ENCODE assay signal across 9 mouse cellular contexts in genomic region chr1:134302568-134303238, GRCm38 (mm10). TPM values are rescaled to one million over a fixed set of nuclear protein-coding genes. Genes with fewer than 3 reads are reported as not detected.
DNase-seq lines count a peak whose midpoint lies in the region; ATAC-seq lines count a peak whose summit lies in the region.
"Had no signal": no experiment of that assay in that cellular context is flagged by ENCODE, and none has a peak within 500 bp of the region (broad histone marks: within the 10 kb centered on the region; RNA-seq: fewer than 3 reads in every experiment).

No protein-coding gene starts in this region.

- no peaks in the 10 kb centered on the region for H3K36me3 ChIP-seq in neural tube, embryonic 11.5 days (ENCODE audit: control insufficient read depth, insufficient read depth, low read length)
- H3K36me3 ChIP-seq in forebrain, embryonic 13.5 days (ENCODE audit: poor library complexity, severe bottlenecking) = no peaks in the 10 kb centered on the region
- no peaks in the 10 kb centered on the region for H3K36me3 ChIP-seq in limb, embryonic 10.5 days
- peaks cover 4% of the 10 kb centered on the region; the same call in 1 of the 2 replicates for H3K36me3 ChIP-seq in midbrain, embryonic 10.5 days

- no peak overlapping the region for H3K4me2 ChIP-seq in neural tube, embryonic 11.5 days (ENCODE audit: low read depth)
- no peak overlapping the region for H3K4me2 ChIP-seq in forebrain, embryonic 13.5 days

- no peak overlapping the region for H3K4me3 ChIP-seq in neural tube, embryonic 11.5 days (ENCODE audit: low read depth, low read length)
- no peak overlapping the region for H3K4me3 ChIP-seq in forebrain, embryonic 13.5 days
- H3K4me3 ChIP-seq in limb, embryonic 10.5 days = no peak overlapping the region
- H3K4me3 ChIP-seq in midbrain, embryonic 10.5 days = no peak overlapping the region

- no peaks in the 10 kb centered on the region for H3K9me3 ChIP-seq in neural tube, embryonic 11.5 days (ENCODE audit: control insufficient read depth, low read length)
- H3K9me3 ChIP-seq in forebrain, embryonic 13.5 days (replicated peaks) = no peaks in the 10 kb centered on the region
- H3K9me3 ChIP-seq in limb, embryonic 10.5 days (replicated peaks) = no peaks in the 10 kb centered on the region
- H3K9me3 ChIP-seq in midbrain, embryonic 10.5 days (replicated peaks) = peaks cover 7% of the 10 kb centered on the region

- 65% methylated on average over 8 of the region's 8 CpGs for WGBS in neural tube, embryonic 11.5 days
- WGBS in forebrain, embryonic 13.5 days = 26% methylated on average over 8 of the region's 8 CpGs
- WGBS in limb, embryonic 10.5 days = 75% methylated on average over 8 of the region's 8 CpGs
- 53% methylated on average over 8 of the region's 8 CpGs for WGBS in midbrain, embryonic 10.5 days

- intact Hi-C loops in heart, postnatal 36 days (cut with DNase I) = loop anchor here (5.0 kb wide), 1 partner anchor 250 kb away; no protein-coding TSS in a partner anchor

- H3K9ac ChIP-seq in neural tube, embryonic 11.5 days (ENCODE audit: low read length) = 0 out of 2 replicates have a peak overlapping the region, but pooled peaks have one; percentile 11
- H3K9ac ChIP-seq in forebrain, embryonic 13.5 days = no peak overlapping the region

- peaks cover 23% of the 10 kb centered on the region for H3K27me3 ChIP-seq in neural tube, embryonic 11.5 days (ENCODE audit: control insufficient read depth, insufficient read depth, low read length)
- peaks cover 32% of the 10 kb centered on the region for H3K27me3 ChIP-seq in forebrain, embryonic 13.5 days
- peaks cover 34% of the 10 kb centered on the region for H3K27me3 ChIP-seq in limb, embryonic 10.5 days (ENCODE audit: low read depth, poor library complexity, severe bottlenecking)
- H3K27me3 ChIP-seq in midbrain, embryonic 10.5 days (ENCODE audit: low read depth, poor library complexity, severe bottlenecking) = peaks cover 40% of the 10 kb centered on the region

- no peak for ATAC-seq in neural tube, embryonic 11.5 days (ENCODE audit: insufficient read depth, low FRiP score, low TSS enrichment)
- ATAC-seq in forebrain, embryonic 13.5 days = no peak

- DNase-seq in neural tube, embryonic 11.5 days (ENCODE audit: low spot score) = no peak
- DNase-seq in neural tube, embryonic 10.5 days (ENCODE audit: extremely low spot score, low spot score) = no peak
- DNase-seq in heart, postnatal 36 days = peak; percentile 67 to 82
- DNase-seq in limb, embryonic 10.5 days (ENCODE audit: low spot score) = no peak
- DNase-seq in midbrain, embryonic 10.5 days (ENCODE audit: low spot score) = peak; percentile 25
- no peak for DNase-seq in cerebellum, postnatal 14 days
- no peak for DNase-seq in testis, postnatal 10 days (ENCODE audit: low spot score)

- H3K4me1 ChIP-seq in neural tube, embryonic 11.5 days (ENCODE audit: control insufficient read depth, insufficient read depth, low read length) = peaks cover 2% of the 10 kb centered on the region; the same call in 1 of the 2 replicates
- peaks cover 28% of the 10 kb centered on the region for H3K4me1 ChIP-seq in forebrain, embryonic 13.5 days
- H3K4me1 ChIP-seq in limb, embryonic 10.5 days = peaks cover 24% of the 10 kb centered on the region
- peaks cover 47% of the 10 kb centered on the region for H3K4me1 ChIP-seq in midbrain, embryonic 10.5 days

- no peak overlapping the region for H3K27ac ChIP-seq in neural tube, embryonic 11.5 days (ENCODE audit: low read depth, low read length)
- peak overlapping the region; percentile 64; the same call in 1 of the 2 replicates for H3K27ac ChIP-seq in forebrain, embryonic 13.5 days
- H3K27ac ChIP-seq in limb, embryonic 10.5 days = peak overlapping the region; percentile 67
- H3K27ac ChIP-seq in midbrain, embryonic 10.5 days (replicated peaks) = peak overlapping the region; percentile 80

RNA-seq across cellular contexts. Expression of gene Myog, which starts 12.9 kb away (rescaled TPM):
- 48.2 and 60.2 TPM in 2 replicates for polyA plus RNA-seq in neural tube, embryonic 11.5 days (2014; fragmentation: Nextera tagmentation; extraction: Ambion mirVana)
- polyA plus RNA-seq in forebrain, embryonic 13.5 days (2015; fragmentation: Nextera tagmentation; extraction: Ambion mirVana) = not detected in 2 replicates
- not detected for total RNA-seq in heart, postnatal 36 days (2021)
- polyA plus RNA-seq in limb, embryonic 10.5 days (2016; fragmentation: Nextera tagmentation; extraction: Ambion mirVana) = 2.0 and 16.0 TPM in 2 replicates
- polyA plus RNA-seq in midbrain, embryonic 10.5 days (2016; fragmentation: Nextera tagmentation; extraction: Ambion mirVana) = 0.07 TPM in 1 of 2 replicates, not detected in the other
- total RNA-seq: left cerebral cortex, postnatal 25 days had no signal

RNA-seq across cellular contexts. Expression of gene Ppfia4, which starts 30.0 kb away (rescaled TPM):
- 3.9 and 4.6 TPM in 2 replicates for polyA plus RNA-seq in neural tube, embryonic 11.5 days (2014; fragmentation: Nextera tagmentation; extraction: Ambion mirVana)
- polyA plus RNA-seq in forebrain, embryonic 13.5 days (2015; fragmentation: Nextera tagmentation; extraction: Ambion mirVana) = 3.5 and 3.7 TPM in 2 replicates
- 1 to 10 TPM; 1.4 to 1.6 TPM for total RNA-seq in heart, postnatal 36 days (2021)
- 1.8 and 2.3 TPM in 2 replicates for polyA plus RNA-seq in limb, embryonic 10.5 days (2016; fragmentation: Nextera tagmentation; extraction: Ambion mirVana)
- 2.0 and 3.5 TPM in 2 replicates for polyA plus RNA-seq in midbrain, embryonic 10.5 days (2016; fragmentation: Nextera tagmentation; extraction: Ambion mirVana)

RNA-seq across cellular contexts. Expression of gene Tmem183a, which starts 59.1 kb away (rescaled TPM):
- polyA plus RNA-seq in neural tube, embryonic 11.5 days (2014; fragmentation: Nextera tagmentation; extraction: Ambion mirVana) = 117 and 120 TPM in 2 replicates
- polyA plus RNA-seq in forebrain, embryonic 13.5 days (2015; fragmentation: Nextera tagmentation; extraction: Ambion mirVana) = 126 and 131 TPM in 2 replicates
- total RNA-seq in heart, postnatal 36 days (2021) = 10 to 100 TPM; 21.6 to 22.1 TPM
- 118 TPM in 2 replicates for polyA plus RNA-seq in limb, embryonic 10.5 days (2016; fragmentation: Nextera tagmentation; extraction: Ambion mirVana)
- polyA plus RNA-seq in midbrain, embryonic 10.5 days (2016; fragmentation: Nextera tagmentation; extraction: Ambion mirVana) = 122 and 128 TPM in 2 replicates

Comparison
In these comparisons a context has a peak if more than half of its experiments do, and no peak if none do; other contexts are left out.
1. DNase-seq: peak in heart, postnatal 36 days (2 of 2) and midbrain, embryonic 10.5 days (single experiment); none in neural tube, embryonic 11.5 days (single experiment), neural tube, embryonic 10.5 days (single experiment), limb, embryonic 10.5 days (single experiment), cerebellum, postnatal 14 days (0 of 2) and testis, postnatal 10 days (single experiment).